20 mouse cellular contexts compared by ENCODE assay signal in the genomic region with DNA sequence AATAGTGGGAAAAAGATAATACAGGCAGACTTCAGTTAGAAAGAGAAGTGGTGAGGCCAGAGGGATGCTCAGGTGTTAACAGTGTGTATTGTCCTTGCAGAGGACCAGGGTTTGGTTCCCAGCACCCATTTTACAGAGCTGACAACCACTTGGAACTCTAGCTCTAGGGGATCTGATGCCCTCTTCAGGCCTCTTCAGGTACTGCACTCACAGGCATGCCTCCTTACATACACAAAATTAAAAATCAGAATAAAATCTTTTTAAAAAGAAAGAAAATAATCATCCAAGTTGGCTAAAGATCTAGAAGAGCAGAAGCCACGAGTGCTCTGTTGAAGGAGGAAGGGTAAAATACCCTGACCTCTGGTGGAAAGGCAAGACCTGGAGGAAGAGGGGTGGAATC.
"Had no signal": no experiment of that assay in that cellular context is flagged by ENCODE, and none has a peak within 500 bp of the region (broad histone marks: within the 10 kb centered on the region; RNA-seq: fewer than 3 reads in every experiment).

No protein-coding gene starts in this region.

- H3K27ac ChIP-seq: kidney, embryonic 15.5 days; limb, embryonic 13.5 days; liver, embryonic 12.5 days; lung, embryonic 15.5 days; midbrain, embryonic 15.5 days; neural tube, embryonic 12.5 days; neural tube, embryonic 15.5 days had no signal

- H3K4me3 ChIP-seq: kidney, embryonic 15.5 days; limb, embryonic 13.5 days; liver, embryonic 12.5 days; lung, embryonic 15.5 days; midbrain, embryonic 15.5 days; neural tube, embryonic 12.5 days; neural tube, embryonic 15.5 days had no signal

- H3K4me1 ChIP-seq: kidney, embryonic 15.5 days; liver, embryonic 12.5 days; lung, embryonic 15.5 days had no signal

- DNase-seq: kidney, adult 11 months; kidney, adult 8-10 months; kidney, postnatal 10 days; kidney, postnatal 36 days; layer of hippocampus, adult 9-11 months; left cerebral cortex, postnatal 4 days; liver; lung, postnatal 10 days; lung, postnatal 4 days; right cerebral cortex, adult 18-20 months; right cerebral cortex, postnatal 14 days; right cerebral cortex, postnatal 4 days; thymus, postnatal 25 days had no signal

- H3K27me3 ChIP-seq: kidney, embryonic 15.5 days; limb, embryonic 13.5 days; liver, embryonic 12.5 days; lung, embryonic 15.5 days; midbrain, embryonic 15.5 days; neural tube, embryonic 12.5 days; neural tube, embryonic 15.5 days had no signal

- H3K9me3 ChIP-seq: kidney, embryonic 15.5 days; lung, embryonic 15.5 days; midbrain, embryonic 15.5 days; neural tube, embryonic 12.5 days; neural tube, embryonic 15.5 days had no signal

- H3K36me3 ChIP-seq: kidney, embryonic 15.5 days; liver, embryonic 12.5 days; lung, embryonic 15.5 days; midbrain, embryonic 15.5 days; neural tube, embryonic 12.5 days; neural tube, embryonic 15.5 days had no signal
